ENCODE assay signal across 8 mouse cellular contexts in genomic region chr2:153292305-153292861, GRCm38 (mm10). TPM values are rescaled to one million over a fixed set of nuclear protein-coding genes. Genes with fewer than 3 reads are reported as not detected.
DNase-seq lines count a peak whose midpoint lies in the region; ATAC-seq and TF ChIP-seq lines count a peak whose summit lies in the region.

No protein-coding gene starts in this region.

- 0 out of 2 replicates have a peak, but pooled peaks have one; percentile 7 for ATAC-seq in heart, embryonic 14.5 days (ENCODE audit: insufficient number of reproducible peaks, insufficient read depth, low FRiP score, low read depth)
- ATAC-seq in forebrain, postnatal 0 days: no peak
- no peak for ATAC-seq in limb, embryonic 14.5 days (ENCODE audit: low FRiP score, low read depth)
- 0 out of 2 replicates have a peak, but pooled peaks have one; percentile 12 for ATAC-seq in midbrain, embryonic 14.5 days (ENCODE audit: low FRiP score, low TSS enrichment)

- no peaks in the 10 kb centered on the region for H3K27me3 ChIP-seq in heart, embryonic 14.5 days (ENCODE audit: control insufficient read depth, insufficient read depth, low read length)
- no peaks in the 10 kb centered on the region for H3K27me3 ChIP-seq in forebrain, postnatal 0 days (ENCODE audit: insufficient read depth, low read length)
- no peaks in the 10 kb centered on the region for H3K27me3 ChIP-seq in limb, embryonic 14.5 days (ENCODE audit: control insufficient read depth, insufficient read depth, low read length)
- no peaks in the 10 kb centered on the region for H3K27me3 ChIP-seq in midbrain, embryonic 14.5 days (ENCODE audit: control insufficient read depth, insufficient read depth, low read length)

- peak overlapping the region; percentile 91 for H3K4me2 ChIP-seq in heart, embryonic 14.5 days (ENCODE audit: low read length)
- H3K4me2 ChIP-seq in forebrain, postnatal 0 days (ENCODE audit: low read depth): peak overlapping the region; percentile 70
- H3K4me2 ChIP-seq in limb, embryonic 14.5 days (replicated peaks; ENCODE audit: low read depth, low read length, severe bottlenecking): peak overlapping the region; percentile 92
- H3K4me2 ChIP-seq in midbrain, embryonic 14.5 days (ENCODE audit: low read length): peak overlapping the region; percentile 83

- peak overlapping the region in 1 of 2 experiments; percentile 95; a peak in 3 of 4 replicates for H3K4me3 ChIP-seq in heart, embryonic 14.5 days (ENCODE audit: control insufficient read depth in 1 of 2, insufficient read depth in 1 of 2, low read depth in 1 of 2, low read length in 2 of 2)
- H3K4me3 ChIP-seq in forebrain, postnatal 0 days (ENCODE audit: low read depth, low read length): peak overlapping the region; percentile 99
- peak overlapping the region; percentile 93 for H3K4me3 ChIP-seq in limb, embryonic 14.5 days (replicated peaks; ENCODE audit: low read length)
- H3K4me3 ChIP-seq in midbrain, embryonic 14.5 days (replicated peaks; ENCODE audit: low read depth, low read length): peak overlapping the region; percentile 76

- DNase-seq in heart, adult 18-20 months: no peak
- DNase-seq in ZHBTc4 (ENCODE audit: low read depth, low spot score): peak; percentile 76
- no peak for DNase-seq in forebrain, postnatal 0 days
- DNase-seq in limb, embryonic 14.5 days (ENCODE audit: low spot score): no peak
- DNase-seq in midbrain, embryonic 14.5 days: no peak
- DNase-seq in spleen, postnatal 14 days (ENCODE audit: low spot score in 2 of 2): no peak
- DNase-seq in frontal cortex, postnatal 36 days (ENCODE audit: low spot score in 2 of 2): no peak

- no peaks in the 10 kb centered on the region for H3K9me3 ChIP-seq in heart, embryonic 14.5 days (ENCODE audit: control insufficient read depth, low read length)
- H3K9me3 ChIP-seq in forebrain, postnatal 0 days (ENCODE audit: low read length): no peaks in the 10 kb centered on the region
- no peaks in the 10 kb centered on the region for H3K9me3 ChIP-seq in limb, embryonic 14.5 days (ENCODE audit: control insufficient read depth, low read length)
- H3K9me3 ChIP-seq in midbrain, embryonic 14.5 days (ENCODE audit: control insufficient read depth, low read length): no peaks in the 10 kb centered on the region

- H3K9ac ChIP-seq in heart, embryonic 14.5 days (ENCODE audit: low read length): peak overlapping the region; percentile 91
- peak overlapping the region; percentile 97 for H3K9ac ChIP-seq in forebrain, postnatal 0 days
- H3K9ac ChIP-seq in limb, embryonic 14.5 days (ENCODE audit: low read depth, low read length, severe bottlenecking): peak overlapping the region; percentile 78; the same call in 1 of the 2 replicates
- 0 out of 2 replicates have a peak overlapping the region, but pooled peaks have one; percentile 92 for H3K9ac ChIP-seq in midbrain, embryonic 14.5 days (replicated peaks; ENCODE audit: low read length)

- 37% methylated on average over 7 of the region's 7 CpGs for WGBS in heart, embryonic 14.5 days
- WGBS in forebrain, postnatal 0 days: 47% methylated on average over 7 of the region's 7 CpGs
- 48% methylated on average over 7 of the region's 7 CpGs for WGBS in limb, embryonic 14.5 days
- WGBS in midbrain, embryonic 14.5 days: 51% methylated on average over 7 of the region's 7 CpGs

- H3K4me1 ChIP-seq in heart, embryonic 14.5 days (ENCODE audit: control insufficient read depth in 2 of 2, insufficient read depth in 2 of 2, low read length in 2 of 2): peaks cover 12% of the 10 kb centered on the region in 2 experiments
- peaks cover 10% of the 10 kb centered on the region; the same call in 1 of the 2 replicates for H3K4me1 ChIP-seq in forebrain, postnatal 0 days (ENCODE audit: insufficient read depth)
- H3K4me1 ChIP-seq in limb, embryonic 14.5 days (ENCODE audit: control insufficient read depth, insufficient read depth, low read length): peaks cover 14% of the 10 kb centered on the region
- H3K4me1 ChIP-seq in midbrain, embryonic 14.5 days (ENCODE audit: control insufficient read depth, insufficient read depth, low read length): peaks cover 16% of the 10 kb centered on the region

- no peak for TF ChIP-seq POLR2A in limb, embryonic 14.5 days (IDR thresholded peaks at IDR 0.05; ENCODE audit: borderline replicate concordance, extremely low read depth, insufficient read depth, insufficient read length)

- H3K27ac ChIP-seq in heart, embryonic 14.5 days (replicated peaks in 1 of 2; ENCODE audit: control insufficient read depth in 1 of 2, insufficient read depth in 1 of 2, low read depth in 2 of 2, low read length in 2 of 2): no peak overlapping the region
- H3K27ac ChIP-seq in forebrain, postnatal 0 days (ENCODE audit: low read depth, low read length): no peak overlapping the region
- no peak overlapping the region for H3K27ac ChIP-seq in limb, embryonic 14.5 days (replicated peaks; ENCODE audit: low read depth, low read length)
- H3K27ac ChIP-seq in midbrain, embryonic 14.5 days (replicated peaks; ENCODE audit: low read depth, low read length): no peak overlapping the region

- TF ChIP-seq CTCF in forebrain, postnatal 0 days (IDR thresholded peaks at IDR 0.05; ENCODE audit: low read depth): no peak

- H3K36me3 ChIP-seq in heart, embryonic 14.5 days (ENCODE audit: control insufficient read depth, insufficient read depth, low read length): 0 out of 2 replicates have a peak, but pooled peaks cover 3% of the 10 kb centered on the region
- H3K36me3 ChIP-seq in forebrain, postnatal 0 days (ENCODE audit: insufficient read depth): no peaks in the 10 kb centered on the region
- H3K36me3 ChIP-seq in limb, embryonic 14.5 days (ENCODE audit: control insufficient read depth, insufficient read depth, low read length): 0 out of 2 replicates have a peak, but pooled peaks cover 3% of the 10 kb centered on the region
- no peaks in the 10 kb centered on the region for H3K36me3 ChIP-seq in midbrain, embryonic 14.5 days (ENCODE audit: control insufficient read depth, insufficient read depth, low read length)

RNA-seq across cellular contexts. Expression of gene Kif3b, which starts 1.2 kb away (rescaled TPM):
- 3.8 and 4.5 TPM in 2 replicates for polyA plus RNA-seq in heart, embryonic 14.5 days (2014; fragmentation: Nextera tagmentation; extraction: Ambion mirVana)
- total RNA-seq in heart, adult 18-20 months (2021): 1 to 10 TPM; 7.6 to 8.1 TPM
- total RNA-seq in forebrain, postnatal 0 days (2014; rRNA removed): 56.6 and 62.5 TPM in 2 replicates
- polyA plus RNA-seq in forebrain, postnatal 0 days (2015; fragmentation: Nextera tagmentation; extraction: Ambion mirVana): 17.4 and 20.6 TPM in 2 replicates
- 10.6 and 11.5 TPM in 2 replicates for polyA plus RNA-seq in limb, embryonic 14.5 days (2012; rRNA removed)
- 4.7 and 6.2 TPM in 2 replicates for polyA plus RNA-seq in limb, embryonic 14.5 days (2014; fragmentation: Nextera tagmentation; extraction: Ambion mirVana)
- polyA plus RNA-seq in midbrain, embryonic 14.5 days (2014; fragmentation: Nextera tagmentation; extraction: Ambion mirVana): 17.0 and 18.6 TPM in 2 replicates

RNA-seq across cellular contexts. Expression of gene Pofut1, which starts 51.0 kb away (rescaled TPM):
- 5.9 and 6.6 TPM in 2 replicates for polyA plus RNA-seq in heart, embryonic 14.5 days (2014; fragmentation: Nextera tagmentation; extraction: Ambion mirVana)
- 10 to 100 TPM; 13.6 to 13.9 TPM for total RNA-seq in heart, adult 18-20 months (2021)
- total RNA-seq in forebrain, postnatal 0 days (2014; rRNA removed): 16.0 and 22.9 TPM in 2 replicates
- 1.5 and 3.4 TPM in 2 replicates for polyA plus RNA-seq in forebrain, postnatal 0 days (2015; fragmentation: Nextera tagmentation; extraction: Ambion mirVana)
- 41.7 and 50.3 TPM in 2 replicates for polyA plus RNA-seq in limb, embryonic 14.5 days (2012; rRNA removed)
- polyA plus RNA-seq in limb, embryonic 14.5 days (2014; fragmentation: Nextera tagmentation; extraction: Ambion mirVana): 12.1 and 12.4 TPM in 2 replicates
- 5.6 and 6.0 TPM in 2 replicates for polyA plus RNA-seq in midbrain, embryonic 14.5 days (2014; fragmentation: Nextera tagmentation; extraction: Ambion mirVana)

RNA-seq across cellular contexts. Expression of gene Plagl2, which starts 51.2 kb away (rescaled TPM):
- 15.5 and 16.2 TPM in 2 replicates for polyA plus RNA-seq in heart, embryonic 14.5 days (2014; fragmentation: Nextera tagmentation; extraction: Ambion mirVana)
- 1 to 10 TPM; 3.3 to 4.2 TPM for total RNA-seq in heart, adult 18-20 months (2021)
- total RNA-seq in forebrain, postnatal 0 days (2014; rRNA removed): 3.7 and 5.1 TPM in 2 replicates
- 2.1 and 2.5 TPM in 2 replicates for polyA plus RNA-seq in forebrain, postnatal 0 days (2015; fragmentation: Nextera tagmentation; extraction: Ambion mirVana)
- polyA plus RNA-seq in limb, embryonic 14.5 days (2012; rRNA removed): 17.8 and 20.3 TPM in 2 replicates
- 20.2 and 20.8 TPM in 2 replicates for polyA plus RNA-seq in limb, embryonic 14.5 days (2014; fragmentation: Nextera tagmentation; extraction: Ambion mirVana)
- 7.3 and 11.5 TPM in 2 replicates for polyA plus RNA-seq in midbrain, embryonic 14.5 days (2014; fragmentation: Nextera tagmentation; extraction: Ambion mirVana)

RNA-seq across cellular contexts. Expression of gene Asxl1, which starts 53.2 kb away (rescaled TPM):
- polyA plus RNA-seq in heart, embryonic 14.5 days (2014; fragmentation: Nextera tagmentation; extraction: Ambion mirVana): 14.0 and 17.0 TPM in 2 replicates
- total RNA-seq in heart, adult 18-20 months (2021): 10 to 100 TPM; 17.1 to 17.3 TPM
- total RNA-seq in forebrain, postnatal 0 days (2014; rRNA removed): 26.2 and 32.6 TPM in 2 replicates
- polyA plus RNA-seq in forebrain, postnatal 0 days (2015; fragmentation: Nextera tagmentation; extraction: Ambion mirVana): 8.4 and 12.3 TPM in 2 replicates
- polyA plus RNA-seq in limb, embryonic 14.5 days (2012; rRNA removed): 28.5 and 29.7 TPM in 2 replicates
- 19.4 and 20.6 TPM in 2 replicates for polyA plus RNA-seq in limb, embryonic 14.5 days (2014; fragmentation: Nextera tagmentation; extraction: Ambion mirVana)
- 13.4 and 17.1 TPM in 2 replicates for polyA plus RNA-seq in midbrain, embryonic 14.5 days (2014; fragmentation: Nextera tagmentation; extraction: Ambion mirVana)

Comparison
In these comparisons a context has a peak if more than half of its experiments do, and no peak if none do; other contexts are left out.
1. ATAC-seq: peak in heart, embryonic 14.5 days (single experiment) and midbrain, embryonic 14.5 days (single experiment); none in forebrain, postnatal 0 days (single experiment) and limb, embryonic 14.5 days (single experiment).
2. Peak in every context shown above with its lines, with median percentiles within 50 percentile points of each other: H3K4me2 ChIP-seq and H3K9ac ChIP-seq.